Mouse (Mus musculus) MEL-GATA-1-ER (cell line): ENCODE data around the gene Plk2.
"Not testable (repeated sequence)": the region's sequence is repeated elsewhere in the genome, so short reads cannot be mapped to it uniquely, and the experiment has no call there.

Experiments
- DNase-seq: peaks from one replicate; pipeline ENCODE4 v3.0.0-alpha.2; 2012; ENCODE audit warnings: low read depth; ENCODE audit errors: extremely low read depth

Plk2 gene

GRCm38 (mm10) chr13:110404686-110405085 lies 9.8 kb downstream of the Plk2 start:
- DNase-seq = not testable (repeated sequence)

GRCm38 (mm10) chr13:110406152-110406551 lies 11.3 kb downstream of the Plk2 start:
- no peak for DNase-seq

GRCm38 (mm10) chr13:110412572-110413209 lies 17.8 kb downstream of the Plk2 start:
- DNase-seq = no peak

GRCm38 (mm10) chr13:110418656-110419055 lies 23.8 kb downstream of the Plk2 start:
- no peak for DNase-seq

GRCm38 (mm10) chr13:110419640-110420039 lies 24.8 kb downstream of the Plk2 start:
- no peak for DNase-seq

GRCm38 (mm10) chr13:110422434-110422833 lies 27.6 kb downstream of the Plk2 start:
- DNase-seq = no peak

- no peak for DNase-seq
These were observed 30.8 kb downstream of the Plk2 start for GRCm38 (mm10) chr13:110425512-110426222.

GRCm38 (mm10) chr13:110431388-110431787 lies 36.5 kb downstream of the Plk2 start:
- no peak for DNase-seq

GRCm38 (mm10) chr13:110432062-110432566 lies 37.3 kb downstream of the Plk2 start:
- no peak for DNase-seq

- DNase-seq = no peak
These were observed 37.8 kb downstream of the Plk2 start for GRCm38 (mm10) chr13:110432613-110433012.

GRCm38 (mm10) chr13:110436692-110437091 lies 41.8 kb downstream of the Plk2 start:
- no peak for DNase-seq

- no peak for DNase-seq
These were observed 43.8 kb downstream of the Plk2 start for GRCm38 (mm10) chr13:110438624-110439023.

GRCm38 (mm10) chr13:110444335-110444734 lies 49.5 kb downstream of the Plk2 start:
- no peak for DNase-seq

- no peak for DNase-seq
These were observed 50.0 kb downstream of the Plk2 start for GRCm38 (mm10) chr13:110444894-110445293.

GRCm38 (mm10) chr13:110446434-110446833 lies 51.6 kb downstream of the Plk2 start:
- no peak for DNase-seq

GRCm38 (mm10) chr13:110450056-110450455 lies 55.2 kb downstream of the Plk2 start:
- no peak for DNase-seq
